Mouse (Mus musculus) erythroblast, embryonic 14.5 days (primary cell): Measurements from ENCODE around the gene Timm44.

Experiments
- GATA1 ChIP-seq: IDR thresholded peaks from 2 replicates; pipeline ENCODE4 v1.6.1; 2012; ENCODE audit warnings: low read length, inconsistent platforms, mixed read lengths
- TAL1 ChIP-seq: IDR thresholded peaks from 3 replicates; pipeline ENCODE4 v1.6.1; 2012; ENCODE audit warnings: low read length, inconsistent platforms, mixed read lengths

GRCm38 (mm10) chr8:4229784-4230183, 45.9 kb downstream of the Timm44 start:
- TF ChIP-seq GATA1 (no peak), TAL1 (no peak)
